Mouse (Mus musculus) layer of hippocampus, postnatal 10 days (tissue): ENCODE results near the gene Klk10. TPM values are rescaled to one million over a fixed set of nuclear protein-coding genes. Genes with fewer than 3 reads are reported as not detected.

Source experiments
- DNase-seq, 2 experiments: peaks; one replicate each; pipeline ENCODE4 v3.0.0; 2021; ENCODE audit warnings: low spot score in 2 of 2
- total RNA-seq, 2 experiments: library from RNA; stranded (reverse); gene quantifications; 2 replicates each; pipeline ENCODE4 v1.2.3; 2021

The Klk10 gene
- total RNA-seq, 2 experiments from 2014 or later = 0.31 to 0.43 TPM

GRCm38 (mm10) chr7:43791591-43791990 lies 10.8 kb downstream of the Klk10 start, which contains the start of gene Klk9:
Gene Klk9, plus strand, starts transcription at chr7:43791891.
- DNase-seq = no peak

GRCm38 (mm10) chr7:43796355-43796754 lies 15.5 kb downstream of the Klk10 start:
- no peak for DNase-seq

GRCm38 (mm10) chr7:43797333-43797769 lies 16.5 kb downstream of the Klk10 start, which contains the start of gene Klk8:
Gene Klk8, plus strand, starts transcription at chr7:43797577.
- no peak for DNase-seq

- DNase-seq = no peak
Measured at GRCm38 (mm10) chr7:43797844-43798462, 17.1 kb downstream of the Klk10 start.

- DNase-seq = no peak
Measured at GRCm38 (mm10) chr7:43799876-43800275, 19.0 kb downstream of the Klk10 start.

- no peak for DNase-seq
Measured at GRCm38 (mm10) chr7:43810994-43811393, 30.2 kb downstream of the Klk10 start, which contains the start of gene Klk7. Gene Klk7, plus strand, starts transcription at chr7:43811294.

- no peak for DNase-seq
Measured at GRCm38 (mm10) chr7:43815211-43815610, 34.4 kb downstream of the Klk10 start.

- DNase-seq = no peak
Measured at GRCm38 (mm10) chr7:43816746-43817145, 35.9 kb downstream of the Klk10 start.

GRCm38 (mm10) chr7:43821581-43821980 lies 40.7 kb downstream of the Klk10 start:
- no peak for DNase-seq

- no peak for DNase-seq
Measured at GRCm38 (mm10) chr7:43824199-43824598, 43.4 kb downstream of the Klk10 start, which contains the start of gene Klk6. Gene Klk6, plus strand, starts transcription at chr7:43824499.

- no peak for DNase-seq
Measured at GRCm38 (mm10) chr7:43826056-43826455, 45.2 kb downstream of the Klk10 start.

GRCm38 (mm10) chr7:43827706-43828105 lies 46.9 kb downstream of the Klk10 start:
- DNase-seq = no peak

- no peak for DNase-seq
Measured at GRCm38 (mm10) chr7:43829006-43829405, 48.2 kb downstream of the Klk10 start.

Other genes with a start within 250 kb of the Klk10 start
- gene Cd33, start 236.6 kb upstream of the Klk10 start, total RNA-seq = 1 to 10 TPM; 5.5 to 8.4 TPM
- gene Zfp658, start 218.8 kb upstream of the Klk10 start, total RNA-seq = 1 to 10 TPM; 6.4 to 6.5 TPM
- gene Zfp719, start 201.4 kb upstream of the Klk10 start, total RNA-seq = 10 to 100 TPM; 19.9 to 25.9 TPM
- gene Zfp819, start 173.9 kb upstream of the Klk10 start, total RNA-seq = under 1 TPM in 1 of 2 experiments, not detected in 1; 0.36 TPM
- under 1 TPM in 1 of 2 experiments, not detected in 1; 0.16 TPM for gene Ceacam18, start 146.3 kb upstream of the Klk10 start, total RNA-seq
- gene Siglece, start 120.9 kb upstream of the Klk10 start, total RNA-seq = 1 to 10 TPM in 1 of 2 experiments, under 1 TPM in 1; 0.71 to 1.0 TPM
- gene Ctu1, start 109.0 kb upstream of the Klk10 start, total RNA-seq = 10 to 100 TPM; 15.0 to 15.2 TPM
- gene Klk14, start 90.6 kb upstream of the Klk10 start, total RNA-seq = under 1 TPM in 1 of 2 experiments, not detected in 1; 0.27 TPM
- gene Klk13, start 68.5 kb upstream of the Klk10 start, total RNA-seq = not detected
- not detected for gene Klk12, start 12.1 kb upstream of the Klk10 start, total RNA-seq
- not detected for gene Klk11, start 6.4 kb upstream of the Klk10 start, total RNA-seq
- gene Klk9, start 10.9 kb downstream of the Klk10 start, total RNA-seq = not detected
- 10 to 100 TPM; 23.5 to 25.0 TPM for gene Klk8, start 16.5 kb downstream of the Klk10 start, total RNA-seq
- gene Klk7, start 30.3 kb downstream of the Klk10 start, total RNA-seq = under 1 TPM; 0.29 to 0.62 TPM
- not detected for gene Klk6, start 43.5 kb downstream of the Klk10 start, total RNA-seq
- not detected for gene Klk5, start 60.9 kb downstream of the Klk10 start, total RNA-seq
- gene Klk4, start 100.1 kb downstream of the Klk10 start, total RNA-seq = not detected
- not detected for gene Klk15, start 152.7 kb downstream of the Klk10 start, total RNA-seq
- not detected for gene Klk1b8, start 169.6 kb downstream of the Klk10 start, total RNA-seq
- not detected for gene Klk1b1, start 185.7 kb downstream of the Klk10 start, total RNA-seq
- gene Klk1b9, start 195.0 kb downstream of the Klk10 start, total RNA-seq = not detected
- gene Klk1b11, start 214.8 kb downstream of the Klk10 start, total RNA-seq = not detected
- gene Klk1b26, start 231.1 kb downstream of the Klk10 start, total RNA-seq = not detected